Mouse (Mus musculus): ENCODE measurements at regions not wholly inside any gene's neighbourhood (a gene's known extent, or its start where the extent isn't known, plus 50 kb on each side); places are given as distances from the start of the nearest gene placed in this dataset.

GRCm38 (mm10) chr13:55948144-55948543 is 112.2 kb upstream of the Pitx1 start:
- no peak for TF ChIP-seq POLR2A (IDR thresholded peaks at IDR 0.05; ENCODE audit: borderline replicate concordance, extremely low read depth, low read depth, low read length)
- TF ChIP-seq CTCF (IDR thresholded peaks at IDR 0.05; ENCODE audit: insufficient read depth, low read length): no peak
